Mouse (Mus musculus): Measurements from ENCODE around the gene Stx6.

DNA sequence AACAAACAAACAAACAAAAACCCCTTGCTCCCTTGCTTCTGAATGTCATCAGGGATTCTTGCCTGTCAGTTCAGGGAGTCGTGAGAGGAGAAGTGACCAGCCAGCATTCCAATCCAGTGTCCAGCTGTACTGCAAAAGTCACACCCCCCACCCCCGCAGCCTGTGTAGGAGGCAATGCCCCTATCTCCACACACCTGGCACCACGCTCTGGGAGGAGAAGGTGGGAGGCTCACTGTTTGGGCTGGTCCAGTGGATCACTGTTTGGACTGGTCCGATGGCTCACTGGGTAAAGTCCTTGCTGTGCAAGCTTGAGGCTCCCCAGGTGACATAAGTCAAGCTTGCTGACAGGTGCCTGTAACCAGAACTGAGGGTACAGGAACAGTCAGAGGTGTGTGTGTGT is 46.4 kb upstream of the Stx6 start:
- TF ChIP-seq POLR2A (IDR thresholded peaks at IDR 0.05; ENCODE audit: low read depth, low read length) = no peak
- no peak for TF ChIP-seq CTCF (conservative IDR thresholded peaks at IDR 0.05; ENCODE audit: insufficient read depth, insufficient read length, low read depth, low read length)
